Mouse (Mus musculus): ENCODE results near the gene Ace.
A peak's percentile ranks its signal among the peaks of the same experiment; 100 is the strongest.

The Ace gene

GRCm38 (mm10) chr11:105948255-105948654, 19.5 kb upstream of the Ace start:
- DNase-seq, result no peak

- no peak for DNase-seq
These were observed 17.2 kb upstream of the Ace start for GRCm38 (mm10) chr11:105950519-105950918.

GRCm38 (mm10) chr11:105951601-105952044, 16.1 kb upstream of the Ace start:
- peak; percentile 63 for DNase-seq

GRCm38 (mm10) chr11:105952111-105952510, 15.6 kb upstream of the Ace start:
- peak; percentile 40 for DNase-seq

- no peak for DNase-seq
These were observed 14.8 kb upstream of the Ace start, which contains the start of gene Cyb561 for GRCm38 (mm10) chr11:105952911-105953386. Gene Cyb561 (minus strand): TSS chr11:105953336.

- no peak for DNase-seq
These were observed 14.3 kb upstream of the Ace start for GRCm38 (mm10) chr11:105953402-105953801.

- no peak for DNase-seq
These were observed 11.8 kb upstream of the Ace start for GRCm38 (mm10) chr11:105955815-105956430.

GRCm38 (mm10) chr11:105957501-105957900, 10.2 kb upstream of the Ace start:
- DNase-seq, result no peak

- no peak for DNase-seq
These were observed 9.2 kb upstream of the Ace start for GRCm38 (mm10) chr11:105958566-105958965.

- DNase-seq, result no peak
These were observed 8.4 kb upstream of the Ace start for GRCm38 (mm10) chr11:105959355-105959754.

- DNase-seq, result no peak
These were observed 3.1 kb upstream of the Ace start for GRCm38 (mm10) chr11:105964691-105965090.

- no peak for DNase-seq
These were observed 1.5 kb upstream of the Ace start for GRCm38 (mm10) chr11:105966288-105966687.

GRCm38 (mm10) chr11:105968948-105969347, 1.2 kb downstream of the Ace start:
- DNase-seq, result no peak

GRCm38 (mm10) chr11:105969516-105969915, 1.8 kb downstream of the Ace start:
- peak; percentile 67 for DNase-seq

- DNase-seq, result peak; percentile 66
These were observed 6.8 kb downstream of the Ace start for GRCm38 (mm10) chr11:105974593-105974992.

GRCm38 (mm10) chr11:105975050-105975449, 7.3 kb downstream of the Ace start:
- no peak for DNase-seq

- no peak for DNase-seq
These were observed 7.9 kb downstream of the Ace start for GRCm38 (mm10) chr11:105975636-105976035.

GRCm38 (mm10) chr11:105978232-105978631, 10.5 kb downstream of the Ace start:
- no peak for DNase-seq

GRCm38 (mm10) chr11:105978634-105979033, 10.9 kb downstream of the Ace start:
- DNase-seq, result no peak

GRCm38 (mm10) chr11:105984452-105984851, 16.7 kb downstream of the Ace start:
- no peak for DNase-seq

GRCm38 (mm10) chr11:105987446-105987845, 19.7 kb downstream of the Ace start:
- no peak for DNase-seq

GRCm38 (mm10) chr11:105989446-105989845, 21.7 kb downstream of the Ace start:
- DNase-seq, result no peak

GRCm38 (mm10) chr11:105990231-105990630, 22.5 kb downstream of the Ace start:
- peak; percentile 29 for DNase-seq

GRCm38 (mm10) chr11:105994375-105994774, 26.6 kb downstream of the Ace start, which contains the start of gene Ace3:
Gene Ace3 (plus strand): TSS chr11:105994675.
- no peak for DNase-seq

- no peak for DNase-seq
These were observed 32.3 kb downstream of the Ace start for GRCm38 (mm10) chr11:106000062-106000461.
